In the genomic region with DNA sequence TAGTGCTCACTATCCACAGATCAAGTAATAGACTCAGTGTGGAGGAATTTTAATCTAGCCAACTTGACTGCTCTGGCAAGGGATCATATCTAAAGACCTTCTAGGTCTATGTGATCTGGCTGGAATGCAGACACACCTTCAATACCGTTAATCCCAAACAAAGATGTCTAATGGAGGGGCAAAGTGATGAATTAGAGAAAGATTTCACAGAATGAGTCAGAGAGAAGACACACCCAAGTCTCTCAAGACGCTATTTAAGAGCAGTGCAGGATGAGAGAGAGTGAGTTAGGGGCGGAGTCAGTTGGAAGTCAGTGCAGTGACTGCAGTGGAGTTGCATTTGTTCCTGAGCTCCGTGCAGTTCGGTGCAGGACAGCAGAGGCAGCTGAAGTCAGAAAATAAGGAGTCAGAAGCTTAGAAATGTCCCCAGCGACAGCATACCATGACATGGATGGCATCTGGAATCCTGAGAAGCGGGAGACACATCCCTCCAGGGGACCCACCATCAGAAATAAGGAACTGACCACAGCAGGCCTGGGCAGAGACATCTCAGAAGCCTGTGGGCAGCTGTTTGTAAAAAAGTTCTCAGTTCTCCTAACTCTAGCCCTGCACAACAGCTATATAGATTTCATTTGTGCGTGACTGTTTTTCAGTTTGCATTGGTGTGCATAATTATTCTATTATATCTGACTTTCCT, we compare ENCODE assay signal across 19 mouse cellular contexts. TPM values are rescaled to one million over a fixed set of nuclear protein-coding genes. Genes with fewer than 3 reads are reported as not detected.
A peak's percentile ranks its signal among the peaks of the same experiment; 100 is the strongest.
DNase-seq lines count a peak whose midpoint lies in the region; ATAC-seq lines count a peak whose summit lies in the region.
"Had no signal": no experiment of that assay in that cellular context is flagged by ENCODE, and none has a peak within 500 bp of the region (broad histone marks: within the 10 kb centered on the region; RNA-seq: fewer than 3 reads in every experiment).

No protein-coding gene starts in this region.

- no peaks in the 10 kb centered on the region for H3K27me3 ChIP-seq in stomach, embryonic 14.5 days (ENCODE audit: control insufficient read depth, insufficient read depth, low read length)
- H3K27me3 ChIP-seq: heart, embryonic 13.5 days; hindbrain, embryonic 15.5 days; Patski had no signal

- ATAC-seq in stomach, embryonic 14.5 days (ENCODE audit: insufficient number of reproducible peaks, insufficient read depth, low FRiP score, low read depth) = peak; percentile 46; the same call in 1 of the 2 replicates
- ATAC-seq: forebrain, embryonic 15.5 days; inflammation-experienced regulatory T-cells, adult 6 months; Patski had no signal

- no peak overlapping the region for H3K9ac ChIP-seq in stomach, embryonic 14.5 days (replicated peaks; ENCODE audit: low read depth, low read length)
- H3K9ac ChIP-seq: forebrain, embryonic 15.5 days; heart, embryonic 13.5 days; hindbrain, embryonic 15.5 days had no signal

- H3K36me3 ChIP-seq in stomach, embryonic 14.5 days (ENCODE audit: control insufficient read depth, insufficient read depth, low read length) = no peaks in the 10 kb centered on the region
- H3K36me3 ChIP-seq: forebrain, embryonic 15.5 days; G1E; heart, embryonic 13.5 days; hindbrain, embryonic 15.5 days had no signal

- peak; percentile 25 for DNase-seq in 3134 (ENCODE audit: extremely low read depth, insufficient read length, low spot score)
- peak; percentile 69 for DNase-seq in 3T3-L1 (ENCODE audit: low read depth, low spot score)
- peak; percentile 53 for DNase-seq in NIH3T3 (ENCODE audit: low read depth)
- DNase-seq in urinary bladder, adult 18-20 months (ENCODE audit: low spot score in 2 of 2) = no peak
- no peak for DNase-seq in adrenal gland, adult 8-10 months
- DNase-seq in MN1 (ENCODE audit: low spot score) = no peak
- DNase-seq: adrenal gland, postnatal 10 days; cerebellum, adult 11-12 months; cerebellum, adult 9-11 months; gastrocnemius, postnatal 10 days; heart, postnatal 36 days; kidney, adult 11 months had no signal

- H3K27ac ChIP-seq in stomach, embryonic 14.5 days (ENCODE audit: low read length) = no peak overlapping the region
- H3K27ac ChIP-seq: forebrain, embryonic 15.5 days; heart, embryonic 13.5 days; hindbrain, embryonic 15.5 days had no signal

- no peak overlapping the region for H3K4me2 ChIP-seq in stomach, embryonic 14.5 days (replicated peaks; ENCODE audit: low read depth, low read length)
- H3K4me2 ChIP-seq: forebrain, embryonic 15.5 days; heart, embryonic 13.5 days; hindbrain, embryonic 15.5 days had no signal

- H3K9me3 ChIP-seq in stomach, embryonic 14.5 days (ENCODE audit: control insufficient read depth, low read depth, low read length) = no peaks in the 10 kb centered on the region
- H3K9me3 ChIP-seq: forebrain, embryonic 15.5 days; G1E; heart, embryonic 13.5 days; hindbrain, embryonic 15.5 days had no signal

- H3K4me3 ChIP-seq in stomach, embryonic 14.5 days (ENCODE audit: low read depth, low read length) = no peak overlapping the region
- H3K4me3 ChIP-seq: forebrain, embryonic 15.5 days; heart, embryonic 13.5 days; hindbrain, embryonic 15.5 days had no signal

- no peaks in the 10 kb centered on the region for H3K4me1 ChIP-seq in stomach, embryonic 14.5 days (ENCODE audit: control insufficient read depth, insufficient read depth, low read length)
- H3K4me1 ChIP-seq: heart, embryonic 13.5 days had no signal

- 45% methylated on average over 8 of the region's 8 CpGs for WGBS in stomach, embryonic 14.5 days

RNA-seq across cellular contexts. Expression of gene Nmd3, which starts 9.7 kb away (rescaled TPM):
- polyA plus RNA-seq in stomach, embryonic 14.5 days (2014; fragmentation: Nextera tagmentation; extraction: Ambion mirVana) = 143 and 147 TPM in 2 replicates
- total RNA-seq in adrenal gland, adult 8-10 months (2022) = 10 to 100 TPM; 79.6 to 98.8 (median 84.5) TPM

Comparison
In these comparisons a context has a peak if more than half of its experiments do, and no peak if none do; other contexts are left out.
1. DNase-seq: peak in 3134 (single experiment), 3T3-L1 (single experiment) and NIH3T3 (single experiment); none in urinary bladder, adult 18-20 months (0 of 2), adrenal gland, adult 8-10 months (single experiment) and MN1 (single experiment).